Mouse (Mus musculus) liver, embryonic 16.5 days (tissue): ENCODE data around the gene BC005624. TPM values are rescaled to one million over a fixed set of nuclear protein-coding genes. Genes with fewer than 3 reads are reported as not detected.

Experiments
- ATAC-seq: fragments of 200-750 bp; cut with Nextera tagmentation; 2 replicates; pipeline ENCODE4 v1.8.0; 2017; ENCODE audit warnings: low read depth, mild to moderate bottlenecking, moderate number of reproducible peaks, moderate library complexity
- H3K27ac ChIP-seq: fragments of 300-500 bp; sonication (generic); 2 replicates; pipeline ENCODE4 v1.5.1; 2014; ENCODE audit warnings: mild to moderate bottlenecking, low read length
- H3K27me3 ChIP-seq: fragments of 300-500 bp; sonication (generic); 2 replicates; pipeline ENCODE4 v1.6.1; 2014; ENCODE audit warnings: low read depth, low read length, mixed read lengths; ENCODE audit not compliant: control insufficient read depth, insufficient read depth
- H3K36me3 ChIP-seq: fragments of 300-500 bp; sonication (generic); 2 replicates; pipeline ENCODE4 v1.6.1; 2014; ENCODE audit warnings: mild to moderate bottlenecking; ENCODE audit not compliant: control insufficient read depth, insufficient read depth
- H3K4me1 ChIP-seq: fragments of 300-500 bp; sonication (generic); 2 replicates; pipeline ENCODE4 v1.6.1; 2014; ENCODE audit warnings: low read depth, low read length, mixed read lengths; ENCODE audit not compliant: control insufficient read depth
- H3K4me2 ChIP-seq: fragments of 300-500 bp; sonication (generic); 2 replicates; pipeline ENCODE4 v1.6.1; 2014; ENCODE audit warnings: low read depth, low read length, mixed read lengths
- H3K4me3 ChIP-seq: fragments of 300-500 bp; sonication (generic); 2 replicates; pipeline ENCODE4 v1.5.1; 2014; ENCODE audit warnings: low read depth, mild to moderate bottlenecking, low read length
- H3K9ac ChIP-seq: fragments of 300-500 bp; sonication (generic); 2 replicates; pipeline ENCODE4 v1.6.1; 2014; ENCODE audit warnings: low read depth, low read length
- H3K9me3 ChIP-seq: fragments of 300-500 bp; sonication (generic); replicated peaks from 2 replicates; pipeline ENCODE4 v1.6.1; 2016; ENCODE audit warnings: low read length; ENCODE audit not compliant: control insufficient read depth
- WGBS: fragments of 180-500 bp; shearing (Covaris S2); extraction: QIAGEN DNeasy Blood & Tissue Kit; methylation state at CpG from one replicate; pipeline ENCODE4 v1.1.7; 2014; ENCODE audit not compliant: insufficient replicate concordance; 5-methylcytosine and 5-hydroxymethylcytosine counted together
- polyA plus RNA-seq: library from polyadenylated mRNA; unstranded; fragments of >200 nt; fragmentation: Nextera tagmentation; extraction: Ambion mirVana; gene quantifications from 2 replicates; pipeline ENCODE4 v1.2.1, GENCODE M21; 2015

BC005624 gene
- polyA plus RNA-seq, 1 experiment from 2014 or later, result 23.1 TPM

GRCm38 (mm10) chr2:31017625-31018317 lies 35.8 kb upstream of the BC005624 start:
- H3K4me2 ChIP-seq, result no peak overlapping the region
- H3K27ac ChIP-seq, result no peak overlapping the region
- no peaks in the 10 kb centered on the region for H3K27me3 ChIP-seq
- H3K36me3 ChIP-seq, result no peaks in the 10 kb centered on the region
- ATAC-seq, result no peak
- 83% methylated on average over 18 of the region's 18 CpGs for WGBS
- no peaks in the 10 kb centered on the region for H3K4me1 ChIP-seq
- no peak overlapping the region for H3K9ac ChIP-seq
- no peak overlapping the region for H3K4me3 ChIP-seq
- H3K9me3 ChIP-seq, result no peaks in the 10 kb centered on the region

- H3K9ac ChIP-seq, result no peak overlapping the region
- H3K27me3 ChIP-seq, result no peaks in the 10 kb centered on the region
- no peak overlapping the region for H3K27ac ChIP-seq
- H3K4me3 ChIP-seq, result no peak overlapping the region
- H3K36me3 ChIP-seq, result no peaks in the 10 kb centered on the region
- ATAC-seq, result no peak
- no peak overlapping the region for H3K4me2 ChIP-seq
- no peaks in the 10 kb centered on the region for H3K9me3 ChIP-seq
- 67% methylated on average over 14 of the region's 14 CpGs for WGBS
- H3K4me1 ChIP-seq, result no peaks in the 10 kb centered on the region
Observed at GRCm38 (mm10) chr2:31013371-31014120, 31.5 kb upstream of the BC005624 start.

GRCm38 (mm10) chr2:31007208-31007607 lies 25.2 kb upstream of the BC005624 start:
- H3K27me3 ChIP-seq, result no peaks in the 10 kb centered on the region
- H3K4me1 ChIP-seq, result peaks cover 28% of the 10 kb centered on the region
- H3K9ac ChIP-seq, result no peak overlapping the region
- H3K9me3 ChIP-seq, result no peaks in the 10 kb centered on the region
- H3K4me3 ChIP-seq, result no peak overlapping the region
- H3K36me3 ChIP-seq, result no peaks in the 10 kb centered on the region
- 45% methylated on average over 5 of the region's 5 CpGs for WGBS
- no peak overlapping the region; the same call in 1 of the 2 replicates for H3K4me2 ChIP-seq
- peak overlapping the region; percentile 27 for H3K27ac ChIP-seq
- no peak for ATAC-seq

GRCm38 (mm10) chr2:31006434-31006833 lies 24.4 kb upstream of the BC005624 start:
- no peaks in the 10 kb centered on the region for H3K36me3 ChIP-seq
- H3K9ac ChIP-seq, result peak overlapping the region; percentile 49
- H3K4me1 ChIP-seq, result peaks cover 28% of the 10 kb centered on the region
- H3K9me3 ChIP-seq, result no peaks in the 10 kb centered on the region
- ATAC-seq, result peak; percentile 94
- peak overlapping the region; percentile 56 for H3K4me2 ChIP-seq
- 23% methylated on average over 5 of the region's 5 CpGs for WGBS
- H3K4me3 ChIP-seq, result peak overlapping the region; percentile 29
- H3K27ac ChIP-seq, result peak overlapping the region; percentile 72
- H3K27me3 ChIP-seq, result no peaks in the 10 kb centered on the region

GRCm38 (mm10) chr2:31005453-31005852 lies 23.5 kb upstream of the BC005624 start:
- Histone ChIP-seq H3K27ac (peak overlapping the region; percentile 72), H3K4me2 (peak overlapping the region; percentile 56), H3K4me3 (peak overlapping the region; percentile 29), H3K4me1 (peaks cover 28% of the 10 kb centered on the region), H3K36me3 (no peaks in the 10 kb centered on the region), H3K9ac (no peak overlapping the region; the same call in 1 of the 2 replicates), H3K27me3 (no peaks in the 10 kb centered on the region), H3K9me3 (no peaks in the 10 kb centered on the region)
- peak; percentile 44; the same call in 1 of the 2 replicates for ATAC-seq
- 15% methylated on average over 2 of the region's 2 CpGs for WGBS

GRCm38 (mm10) chr2:31002857-31003256 lies 20.9 kb upstream of the BC005624 start:
- ATAC-seq, result no peak
- no peaks in the 10 kb centered on the region for H3K9me3 ChIP-seq
- H3K4me2 ChIP-seq, result no peak overlapping the region

GRCm38 (mm10) chr2:30998443-30999260 lies 16.7 kb upstream of the BC005624 start:
- 69% methylated on average over 7 of the region's 8 CpGs for WGBS
- no peak overlapping the region for H3K4me3 ChIP-seq
- no peak overlapping the region for H3K9ac ChIP-seq
- no peaks in the 10 kb centered on the region for H3K4me1 ChIP-seq
- H3K27ac ChIP-seq, result no peak overlapping the region
- H3K36me3 ChIP-seq, result no peaks in the 10 kb centered on the region; the same call in 1 of the 2 replicates
- H3K9me3 ChIP-seq, result no peaks in the 10 kb centered on the region
- no peaks in the 10 kb centered on the region for H3K27me3 ChIP-seq
- no peak for ATAC-seq
- no peak overlapping the region for H3K4me2 ChIP-seq

More at GRCm38 (mm10) chr2:31002857-31003256, 20.9 kb upstream of the BC005624 start:
- Histone ChIP-seq H3K4me1 (peaks cover 28% of the 10 kb centered on the region), H3K27me3 (no peaks in the 10 kb centered on the region), H3K27ac (no peak overlapping the region), H3K9ac (no peak overlapping the region), H3K4me3 (no peak overlapping the region), H3K36me3 (no peaks in the 10 kb centered on the region; the same call in 1 of the 2 replicates)
- 85% methylated on average over 10 of the region's 10 CpGs for WGBS

- H3K4me1 ChIP-seq, result no peaks in the 10 kb centered on the region
- no peak overlapping the region for H3K4me2 ChIP-seq
- no peaks in the 10 kb centered on the region for H3K27me3 ChIP-seq
- H3K36me3 ChIP-seq, result no peaks in the 10 kb centered on the region; the same call in 1 of the 2 replicates
- no peak overlapping the region for H3K9ac ChIP-seq
- 69% methylated on average over 11 of the region's 11 CpGs for WGBS
- no peak overlapping the region for H3K4me3 ChIP-seq
- ATAC-seq, result no peak
- H3K27ac ChIP-seq, result no peak overlapping the region
- H3K9me3 ChIP-seq, result no peaks in the 10 kb centered on the region
Observed at GRCm38 (mm10) chr2:30995432-30995996, 13.5 kb upstream of the BC005624 start.
